Mouse (Mus musculus) gastrocnemius, postnatal 10 days (tissue): Measurements from ENCODE around the gene Adcyap1r1. TPM values are rescaled to one million over a fixed set of nuclear protein-coding genes. Genes with fewer than 3 reads are reported as not detected.

Source experiments
- DNase-seq: peaks from one replicate; pipeline ENCODE4 v3.0.0; 2021; ENCODE audit warnings: mixed read lengths
- total RNA-seq, 2 experiments: library from RNA; stranded (reverse); gene quantifications; 2 replicates each; pipeline ENCODE4 v1.2.3; 2021

Gene Adcyap1r1
- total RNA-seq, 2 experiments from 2014 or later, result 4.1 to 7.5 TPM

GRCm38 (mm10) chr6:55501061-55501460 lies 49.3 kb downstream of the Adcyap1r1 start:
- no peak for DNase-seq

GRCm38 (mm10) chr6:55502309-55502708 lies 50.5 kb downstream of the Adcyap1r1 start:
- DNase-seq, result no peak

- DNase-seq, result peak; percentile 39
Measured at GRCm38 (mm10) chr6:55504797-55505488, 53.2 kb downstream of the Adcyap1r1 start.

GRCm38 (mm10) chr6:55506519-55506918 lies 54.7 kb downstream of the Adcyap1r1 start:
- no peak for DNase-seq

GRCm38 (mm10) chr6:55509130-55509870 lies 57.5 kb downstream of the Adcyap1r1 start:
- DNase-seq, result no peak

- DNase-seq, result peak; percentile 87
Measured at GRCm38 (mm10) chr6:55511212-55512065, 59.7 kb downstream of the Adcyap1r1 start.

- no peak for DNase-seq
Measured at GRCm38 (mm10) chr6:55512066-55512703, 60.4 kb downstream of the Adcyap1r1 start.

GRCm38 (mm10) chr6:55513477-55513876 lies 61.7 kb downstream of the Adcyap1r1 start:
- no peak for DNase-seq

GRCm38 (mm10) chr6:55519605-55520201 lies 67.9 kb downstream of the Adcyap1r1 start:
- DNase-seq, result peak; percentile 78

GRCm38 (mm10) chr6:55520237-55521095 lies 68.7 kb downstream of the Adcyap1r1 start:
- DNase-seq, result peak; percentile 26

- DNase-seq, result no peak
Measured at GRCm38 (mm10) chr6:55536469-55536868, 84.7 kb downstream of the Adcyap1r1 start.

- DNase-seq, result no peak
Measured at GRCm38 (mm10) chr6:55539196-55539595, 87.4 kb downstream of the Adcyap1r1 start.

GRCm38 (mm10) chr6:55542359-55542758 lies 90.6 kb downstream of the Adcyap1r1 start:
- DNase-seq, result no peak

- no peak for DNase-seq
Measured at GRCm38 (mm10) chr6:55543345-55543744, 91.6 kb downstream of the Adcyap1r1 start.

GRCm38 (mm10) chr6:55549211-55549610 lies 97.4 kb downstream of the Adcyap1r1 start:
- no peak for DNase-seq

GRCm38 (mm10) chr6:55550926-55551325 lies 99.1 kb downstream of the Adcyap1r1 start:
- peak; percentile 39 for DNase-seq
